Mouse (Mus musculus) limb, embryonic 15.5 days (tissue): ENCODE measurements around the gene Igf2bp2. TPM values are rescaled to one million over a fixed set of nuclear protein-coding genes. Genes with fewer than 3 reads are reported as not detected.

Experiments used
- ATAC-seq: fragments of 200-750 bp; cut with Nextera tagmentation; 2 replicates; pipeline ENCODE4 v1.8.0; 2017; ENCODE audit warnings: low read depth, moderate TSS enrichment; ENCODE audit not compliant: insufficient number of reproducible peaks, low FRiP score, low TSS enrichment
- H3K27ac ChIP-seq: fragments of 300-500 bp; sonication (generic); 2 replicates; pipeline ENCODE4 v1.5.1; 2015; ENCODE audit warnings: moderate library complexity, mild to moderate bottlenecking, inconsistent platforms
- H3K27me3 ChIP-seq: fragments of 300-500 bp; sonication (generic); 2 replicates; pipeline ENCODE4 v1.6.1; 2015; ENCODE audit warnings: inconsistent platforms
- H3K36me3 ChIP-seq: fragments of 300-500 bp; sonication (generic); 2 replicates; pipeline ENCODE4 v1.6.1; 2015; ENCODE audit warnings: inconsistent platforms
- H3K4me1 ChIP-seq: fragments of 300-500 bp; sonication (generic); 2 replicates; pipeline ENCODE4 v1.6.1; 2015; ENCODE audit warnings: inconsistent platforms
- H3K4me2 ChIP-seq: fragments of 300-500 bp; sonication (generic); 2 replicates; pipeline ENCODE4 v1.6.1; 2015; ENCODE audit warnings: mild to moderate bottlenecking, inconsistent platforms
- H3K4me3 ChIP-seq: fragments of 300-500 bp; sonication (generic); 2 replicates; pipeline ENCODE4 v1.5.1; 2015; ENCODE audit warnings: mild to moderate bottlenecking, inconsistent platforms
- H3K9ac ChIP-seq: fragments of 300-500 bp; sonication (generic); 2 replicates; pipeline ENCODE4 v1.6.1; 2015; ENCODE audit warnings: inconsistent platforms
- H3K9me3 ChIP-seq: fragments of 300-500 bp; sonication (generic); 2 replicates; pipeline ENCODE4 v1.6.1; 2016; ENCODE audit warnings: inconsistent platforms
- WGBS: fragments of 180-500 bp; shearing (Covaris S2); methylation state at CpG from one replicate; pipeline ENCODE4 v1.1.7; 2015; 5-methylcytosine and 5-hydroxymethylcytosine counted together
- polyA plus RNA-seq: library from polyadenylated mRNA; unstranded; fragments of >200 nt; fragmentation: Nextera tagmentation; extraction: Ambion mirVana; gene quantifications from 2 replicates; pipeline ENCODE4 v1.2.1, GENCODE M21; 2015

Gene Igf2bp2
- polyA plus RNA-seq, 1 experiment from 2014 or later: 84.3 TPM

DNA sequence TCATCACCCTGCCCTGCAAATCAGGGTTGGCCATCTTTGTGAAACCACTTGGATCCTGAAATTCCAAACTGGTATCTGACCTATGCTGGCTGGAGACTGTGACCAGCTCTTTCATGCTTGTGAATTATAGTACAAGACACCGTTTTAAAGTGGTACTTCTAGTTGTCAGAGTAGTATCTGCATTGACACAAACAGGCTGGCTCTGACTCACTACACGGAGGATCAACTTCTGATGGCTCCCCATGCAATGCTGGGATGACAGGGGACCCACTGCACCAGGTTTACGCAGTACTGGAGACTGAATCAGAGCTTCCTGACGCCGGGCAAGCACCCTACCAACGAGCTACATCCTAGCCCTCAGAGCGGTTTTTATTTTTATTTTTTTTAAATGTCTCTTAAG is 17.0 kb downstream of the Igf2bp2 start:
- H3K4me3 ChIP-seq: no peak overlapping the region
- no peaks in the 10 kb centered on the region for H3K27me3 ChIP-seq
- H3K9ac ChIP-seq: no peak overlapping the region
- H3K9me3 ChIP-seq: no peaks in the 10 kb centered on the region
- ATAC-seq: no peak
- H3K36me3 ChIP-seq: 0 out of 2 replicates have a peak, but pooled peaks cover 9% of the 10 kb centered on the region
- H3K4me2 ChIP-seq: no peak overlapping the region
- H3K27ac ChIP-seq: no peak overlapping the region
- 81% methylated on average over 7 of the region's 7 CpGs for WGBS
- peaks cover 21% of the 10 kb centered on the region for H3K4me1 ChIP-seq

DNA sequence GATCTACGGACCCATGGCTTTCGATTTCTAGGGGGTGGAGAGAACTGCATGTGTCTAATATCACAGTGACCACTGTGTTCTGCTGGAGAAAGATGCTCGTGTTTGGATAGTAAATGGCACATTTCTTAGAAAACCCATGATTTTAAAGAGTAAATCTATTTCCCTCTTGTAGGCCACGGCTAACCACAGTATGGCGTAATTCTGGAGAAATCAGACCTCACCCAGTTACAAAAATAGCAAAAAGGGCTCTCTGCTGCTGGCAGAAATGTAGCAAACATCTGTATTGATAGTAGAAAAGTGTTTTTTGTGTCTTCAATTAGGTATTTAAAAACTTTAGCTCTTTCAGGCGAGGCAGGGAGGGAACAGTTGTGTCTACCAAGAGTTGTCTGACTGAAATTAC is 18.6 kb downstream of the Igf2bp2 start:
- H3K27me3 ChIP-seq: no peaks in the 10 kb centered on the region
- no peak overlapping the region for H3K9ac ChIP-seq
- H3K4me2 ChIP-seq: no peak overlapping the region
- no peaks in the 10 kb centered on the region for H3K9me3 ChIP-seq
- no peak for ATAC-seq
- H3K4me1 ChIP-seq: peaks cover 8% of the 10 kb centered on the region; the same call in 1 of the 2 replicates
- H3K36me3 ChIP-seq: 0 out of 2 replicates have a peak, but pooled peaks cover 9% of the 10 kb centered on the region
- H3K4me3 ChIP-seq: no peak overlapping the region
- 86% methylated on average over 6 of the region's 6 CpGs for WGBS
- H3K27ac ChIP-seq: no peak overlapping the region

- H3K36me3 ChIP-seq: 0 out of 2 replicates have a peak, but pooled peaks cover 3% of the 10 kb centered on the region
- H3K27ac ChIP-seq: no peak overlapping the region
- H3K27me3 ChIP-seq: no peaks in the 10 kb centered on the region
- no peak overlapping the region for H3K9ac ChIP-seq
- no peaks in the 10 kb centered on the region for H3K4me1 ChIP-seq
- no peaks in the 10 kb centered on the region for H3K9me3 ChIP-seq
- H3K4me2 ChIP-seq: no peak overlapping the region
- whole genome bisulfite sequencing: 48% methylated on average over 6 of the region's 6 CpGs
- H3K4me3 ChIP-seq: no peak overlapping the region
- no peak for ATAC-seq
Measured at GRCm38 (mm10) chr16:22140861-22141260, 22.2 kb downstream of the Igf2bp2 start.

GRCm38 (mm10) chr16:22139821-22140220 is 23.3 kb downstream of the Igf2bp2 start:
- WGBS: 88% methylated on average over 5 of the region's 5 CpGs
- no peaks in the 10 kb centered on the region for H3K9me3 ChIP-seq
- H3K4me3 ChIP-seq: no peak overlapping the region
- no peak overlapping the region for H3K4me2 ChIP-seq
- 0 out of 2 replicates have a peak, but pooled peaks cover 3% of the 10 kb centered on the region for H3K36me3 ChIP-seq
- H3K27ac ChIP-seq: no peak overlapping the region
- no peaks in the 10 kb centered on the region for H3K4me1 ChIP-seq
- H3K9ac ChIP-seq: no peak overlapping the region
- H3K27me3 ChIP-seq: no peaks in the 10 kb centered on the region
- no peak for ATAC-seq

GRCm38 (mm10) chr16:22136198-22136597 is 26.9 kb downstream of the Igf2bp2 start:
- ATAC-seq: no peak
- WGBS: 86% methylated on average over 5 of the region's 5 CpGs
- H3K27ac ChIP-seq: no peak overlapping the region

GRCm38 (mm10) chr16:22131321-22131720 is 31.8 kb downstream of the Igf2bp2 start:
- Histone ChIP-seq H3K4me2 (no peak overlapping the region), H3K27ac (no peak overlapping the region), H3K9ac (no peak overlapping the region), H3K4me1 (no peaks in the 10 kb centered on the region), H3K36me3 (no peaks in the 10 kb centered on the region), H3K27me3 (no peaks in the 10 kb centered on the region), H3K9me3 (no peaks in the 10 kb centered on the region), H3K4me3 (no peak overlapping the region)
- no peak for ATAC-seq
- WGBS: 78% methylated on average over 6 of the region's 6 CpGs

More at GRCm38 (mm10) chr16:22136198-22136597, 26.9 kb downstream of the Igf2bp2 start:
- H3K4me2 ChIP-seq: no peak overlapping the region
- H3K4me3 ChIP-seq: no peak overlapping the region
- no peak overlapping the region for H3K9ac ChIP-seq
- no peaks in the 10 kb centered on the region for H3K27me3 ChIP-seq
- no peaks in the 10 kb centered on the region for H3K9me3 ChIP-seq
- no peaks in the 10 kb centered on the region for H3K4me1 ChIP-seq
- no peaks in the 10 kb centered on the region for H3K36me3 ChIP-seq

DNA sequence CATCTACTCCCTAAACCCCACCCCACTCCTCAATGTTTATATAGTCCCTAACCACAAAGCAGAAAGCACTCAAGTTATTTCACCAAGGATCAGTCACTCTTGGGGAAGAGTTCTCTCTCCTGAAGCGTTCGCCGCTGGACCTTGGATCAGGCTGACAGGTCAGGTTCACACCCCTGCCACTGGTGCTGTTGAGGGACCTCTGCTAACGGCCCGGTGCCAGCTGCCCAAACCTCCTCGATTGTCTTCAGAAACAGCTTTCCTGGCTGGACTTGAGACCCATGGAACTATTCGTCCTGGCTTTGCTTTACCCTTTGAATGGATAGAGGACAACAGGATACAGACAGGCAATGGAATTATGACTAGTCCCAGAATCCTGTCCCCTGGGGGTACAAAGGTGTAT is 33.6 kb downstream of the Igf2bp2 start:
- ATAC-seq: no peak
- Histone ChIP-seq H3K9me3 (no peaks in the 10 kb centered on the region), H3K4me1 (no peaks in the 10 kb centered on the region), H3K4me2 (no peak overlapping the region), H3K27me3 (no peaks in the 10 kb centered on the region), H3K36me3 (no peaks in the 10 kb centered on the region), H3K4me3 (no peak overlapping the region), H3K9ac (no peak overlapping the region), H3K27ac (no peak overlapping the region)
- 90% methylated on average over 7 of the region's 7 CpGs for WGBS

DNA sequence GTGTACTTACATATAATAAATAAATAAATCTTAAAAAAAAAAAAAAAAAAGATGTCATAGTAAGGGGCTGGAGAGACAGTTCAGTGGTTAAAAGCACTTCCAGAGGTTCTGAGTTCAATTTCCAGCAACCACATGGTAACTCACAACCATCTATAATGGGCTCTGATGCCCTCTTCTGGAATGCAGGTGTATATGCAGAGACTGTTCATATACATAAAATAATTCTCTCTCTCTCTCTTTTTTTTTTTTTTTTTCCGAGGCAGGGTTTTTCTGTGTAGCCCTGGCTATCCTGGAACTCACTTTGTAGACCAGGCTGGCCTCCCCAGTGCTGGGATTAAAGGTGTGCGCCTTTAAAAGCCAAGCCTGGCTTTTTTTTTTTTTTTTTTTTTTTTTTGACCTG is 34.5 kb downstream of the Igf2bp2 start:
- no peaks in the 10 kb centered on the region for H3K36me3 ChIP-seq
- no peaks in the 10 kb centered on the region for H3K27me3 ChIP-seq
- H3K27ac ChIP-seq: no peak overlapping the region
- no peaks in the 10 kb centered on the region for H3K4me1 ChIP-seq
- H3K4me2 ChIP-seq: no peak overlapping the region
- no peak overlapping the region for H3K9ac ChIP-seq
- 91% methylated on average over 2 of the region's 2 CpGs for WGBS
- H3K9me3 ChIP-seq: no peaks in the 10 kb centered on the region
- ATAC-seq: no peak
- H3K4me3 ChIP-seq: no peak overlapping the region

DNA sequence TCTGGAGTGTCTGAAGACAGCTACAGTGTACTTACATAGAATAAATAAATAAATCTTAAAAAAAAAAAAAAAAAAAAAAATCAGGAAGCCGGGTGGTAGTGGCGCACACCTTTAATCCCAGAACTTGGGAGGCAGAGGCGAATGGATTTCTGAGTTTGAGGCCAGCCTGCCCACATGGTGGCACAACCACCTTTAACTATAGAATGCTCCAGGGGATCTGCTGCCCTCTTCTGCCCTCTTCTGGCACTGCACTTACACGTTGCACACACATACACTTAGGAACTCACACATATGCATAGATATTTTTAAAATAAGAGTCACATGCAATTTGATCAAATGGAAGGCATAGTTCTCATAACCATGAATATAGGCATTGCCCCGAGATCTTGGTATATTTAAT is 35.3 kb downstream of the Igf2bp2 start:
- no peak for ATAC-seq
- peaks cover 4% of the 10 kb centered on the region; the same call in 1 of the 2 replicates for H3K4me1 ChIP-seq
- no peaks in the 10 kb centered on the region for H3K9me3 ChIP-seq
- H3K4me3 ChIP-seq: no peak overlapping the region
- H3K4me2 ChIP-seq: no peak overlapping the region
- no peak overlapping the region for H3K9ac ChIP-seq
- H3K36me3 ChIP-seq: no peaks in the 10 kb centered on the region
- WGBS: 95% methylated on average over 5 of the region's 5 CpGs
- H3K27ac ChIP-seq: no peak overlapping the region
- H3K27me3 ChIP-seq: no peaks in the 10 kb centered on the region

GRCm38 (mm10) chr16:22126936-22127335 is 36.2 kb downstream of the Igf2bp2 start:
- H3K9me3 ChIP-seq: no peaks in the 10 kb centered on the region
- WGBS: 92% methylated on average over 4 of the region's 4 CpGs
- no peaks in the 10 kb centered on the region for H3K36me3 ChIP-seq
- H3K27ac ChIP-seq: no peak overlapping the region
- H3K4me3 ChIP-seq: no peak overlapping the region
- ATAC-seq: no peak
- H3K27me3 ChIP-seq: no peaks in the 10 kb centered on the region
- H3K4me1 ChIP-seq: peaks cover 4% of the 10 kb centered on the region; the same call in 1 of the 2 replicates
- H3K9ac ChIP-seq: no peak overlapping the region
- H3K4me2 ChIP-seq: no peak overlapping the region

DNA sequence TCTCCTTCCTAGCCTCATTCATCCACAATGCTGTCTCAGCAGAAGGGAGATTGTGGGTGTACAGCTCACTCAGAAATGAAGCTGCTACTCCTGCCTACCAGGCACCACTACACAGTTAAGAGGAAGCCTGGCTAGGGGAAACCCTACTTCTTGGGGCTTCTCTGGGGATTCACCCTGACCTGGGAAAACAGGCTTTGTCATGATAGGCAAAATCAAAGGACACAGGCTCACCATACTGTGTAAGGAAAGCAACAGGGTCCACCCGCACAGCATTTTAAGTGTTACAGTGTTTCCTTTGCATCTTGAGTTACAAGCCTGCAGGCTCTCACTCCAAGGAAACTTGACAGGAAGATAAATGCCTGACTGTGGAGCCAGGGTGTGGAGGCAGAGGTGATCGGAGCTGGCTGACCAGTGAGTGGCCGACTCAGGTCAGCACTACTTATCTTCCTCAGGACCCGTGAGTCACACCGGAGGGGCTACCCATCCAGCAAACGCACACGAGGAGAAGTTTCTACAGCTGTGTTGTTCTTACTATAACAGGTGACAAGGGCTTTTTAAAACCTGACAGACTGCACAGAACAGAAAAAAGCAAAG is 38.7 kb downstream of the Igf2bp2 start:
- Histone ChIP-seq H3K9ac (no peak overlapping the region), H3K27me3 (no peaks in the 10 kb centered on the region), H3K4me3 (no peak overlapping the region), H3K9me3 (no peaks in the 10 kb centered on the region), H3K27ac (0 out of 2 replicates have a peak overlapping the region, but pooled peaks have one; percentile 11), H3K4me2 (no peak overlapping the region), H3K4me1 (peaks cover 4% of the 10 kb centered on the region; the same call in 1 of the 2 replicates), H3K36me3 (peaks cover 6% of the 10 kb centered on the region; the same call in 1 of the 2 replicates)
- WGBS: 35% methylated on average over 7 of the region's 7 CpGs
- no peak for ATAC-seq

DNA sequence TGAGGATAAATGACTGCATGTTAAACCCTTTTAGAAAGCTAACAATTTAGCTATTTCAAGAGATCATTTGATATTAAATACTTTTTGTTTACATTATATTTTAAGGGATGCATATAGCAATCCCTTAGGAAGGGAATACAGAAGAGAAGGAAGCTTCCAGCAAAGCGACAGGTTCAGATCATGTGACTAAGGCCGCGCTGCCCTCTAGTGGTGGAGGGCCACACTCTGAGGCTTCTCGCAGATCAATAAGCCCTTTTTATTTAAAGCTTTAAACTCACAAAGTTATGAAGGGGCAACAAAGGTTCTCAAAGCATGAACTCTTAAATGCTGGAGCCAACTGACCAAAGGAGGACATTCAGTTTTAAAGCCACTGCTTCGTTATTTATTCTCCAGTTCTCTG is 39.4 kb downstream of the Igf2bp2 start:
- WGBS: 32% methylated on average over 5 of the region's 5 CpGs
- Histone ChIP-seq H3K9me3 (no peaks in the 10 kb centered on the region), H3K4me1 (peaks cover 4% of the 10 kb centered on the region; the same call in 1 of the 2 replicates), H3K9ac (no peak overlapping the region), H3K27ac (no peak overlapping the region), H3K36me3 (peaks cover 14% of the 10 kb centered on the region; the same call in 1 of the 2 replicates), H3K4me2 (no peak overlapping the region), H3K4me3 (no peak overlapping the region), H3K27me3 (no peaks in the 10 kb centered on the region)
- no peak for ATAC-seq
